Mouse (Mus musculus) thymus, adult 2 months (tissue): ENCODE measurements at regions not wholly inside any gene's neighbourhood (a gene's known extent, or its start where the extent isn't known, plus 50 kb on each side); places are given as distances from the start of the nearest gene placed in this dataset.

Experiments
- DNase-seq: peaks from one replicate; pipeline ENCODE4 v3.0.0; 2021
- H3K27ac ChIP-seq: fragments of 200-500 bp; 2 replicates; pipeline ENCODE4 v1.5.1; 2012; ENCODE audit warnings: low read length, control low read depth; ENCODE audit not compliant: control insufficient read depth, insufficient read depth
- H3K27me3 ChIP-seq: fragments of 200-500 bp; 2 replicates; pipeline ENCODE4 v1.6.1; 2012; ENCODE audit warnings: mild to moderate bottlenecking, low read length, moderate library complexity, mixed read lengths; ENCODE audit not compliant: control insufficient read depth, insufficient read depth
- H3K36me3 ChIP-seq: fragments of 200-500 bp; 2 replicates; pipeline ENCODE4 v1.6.1; 2012; ENCODE audit warnings: mild to moderate bottlenecking, low read length, moderate library complexity; ENCODE audit not compliant: control insufficient read depth, insufficient read depth
- H3K4me1 ChIP-seq: fragments of 200-500 bp; replicated peaks from 2 replicates; pipeline ENCODE4 v1.6.1; 2012; ENCODE audit warnings: low read length; ENCODE audit not compliant: control insufficient read depth, insufficient read depth
- H3K4me3 ChIP-seq: fragments of 200-500 bp; 2 replicates; pipeline ENCODE4 v1.5.1; 2012; ENCODE audit warnings: mild to moderate bottlenecking, low read length, control low read depth, moderate library complexity; ENCODE audit not compliant: control insufficient read depth, insufficient read depth
- CTCF ChIP-seq: fragments of 200-500 bp; IDR thresholded peaks from 2 replicates; pipeline ENCODE4 v1.5.1; 2012; ENCODE audit warnings: mild to moderate bottlenecking, control low read depth, low read length, moderate library complexity, borderline replicate concordance; ENCODE audit not compliant: control insufficient read depth, poor library complexity, insufficient read depth; ENCODE audit errors: extremely low read depth
- POLR2A ChIP-seq: fragments of 200-500 bp; IDR thresholded peaks from 2 replicates; pipeline ENCODE4 v1.6.1; 2012; ENCODE audit warnings: mild to moderate bottlenecking, low read length, control low read depth, moderate library complexity; ENCODE audit not compliant: control insufficient read depth, poor library complexity, insufficient read depth; ENCODE audit errors: extremely low read depth
- WGBS: fragments of 180-500 bp; shearing (Covaris S2); methylation state at CpG from one replicate; pipeline ENCODE4 v1.1.7; 2018; 5-methylcytosine and 5-hydroxymethylcytosine counted together

- Histone ChIP-seq H3K4me3 (no peak overlapping the region), H3K4me1 (peaks cover 27% of the 10 kb centered on the region), H3K27me3 (no peaks in the 10 kb centered on the region), H3K27ac (no peak overlapping the region), H3K36me3 (no peaks in the 10 kb centered on the region)
- no peak for DNase-seq
- 90% methylated on average over 7 of the region's 7 CpGs for WGBS
- TF ChIP-seq POLR2A (no peak), CTCF (no peak)
Measured at GRCm38 (mm10) chr1:157013669-157014048, 74.2 kb upstream of the Ralgps2 start.

- no peak for DNase-seq
- TF ChIP-seq POLR2A = no peak
- no peak for TF ChIP-seq CTCF
- H3K27ac ChIP-seq = no peak overlapping the region
Measured at GRCm38 (mm10) chr1:157012950-157013668, 73.7 kb upstream of the Ralgps2 start.

GRCm38 (mm10) chr1:157011226-157011625 is 71.8 kb upstream of the Ralgps2 start:
- Histone ChIP-seq H3K27me3 (no peaks in the 10 kb centered on the region), H3K4me1 (peaks cover 11% of the 10 kb centered on the region), H3K27ac (no peak overlapping the region), H3K4me3 (no peak overlapping the region), H3K36me3 (no peaks in the 10 kb centered on the region)
- no peak for TF ChIP-seq POLR2A
- TF ChIP-seq CTCF = no peak
- no peak for DNase-seq
- 94% methylated on average over 6 of the region's 6 CpGs for WGBS

More at GRCm38 (mm10) chr1:157012950-157013668, 73.7 kb upstream of the Ralgps2 start:
- Histone ChIP-seq H3K4me3 (no peak overlapping the region), H3K4me1 (peaks cover 26% of the 10 kb centered on the region), H3K27me3 (no peaks in the 10 kb centered on the region), H3K36me3 (no peaks in the 10 kb centered on the region)
- WGBS = 82% methylated on average over 7 of the region's 7 CpGs

GRCm38 (mm10) chr1:157009427-157009826 is 70.0 kb upstream of the Ralgps2 start:
- 91% methylated on average over 9 of the region's 9 CpGs for WGBS
- Histone ChIP-seq H3K4me1 (no peaks in the 10 kb centered on the region), H3K27ac (no peak overlapping the region), H3K4me3 (no peak overlapping the region), H3K36me3 (no peaks in the 10 kb centered on the region), H3K27me3 (no peaks in the 10 kb centered on the region)
- TF ChIP-seq CTCF = no peak
- no peak for TF ChIP-seq POLR2A
- no peak for DNase-seq

- Histone ChIP-seq H3K27ac (no peak overlapping the region), H3K27me3 (no peaks in the 10 kb centered on the region), H3K36me3 (no peaks in the 10 kb centered on the region), H3K4me3 (no peak overlapping the region), H3K4me1 (no peaks in the 10 kb centered on the region)
- WGBS = 78% methylated on average over 4 of the region's 4 CpGs
- no peak for DNase-seq
- no peak for TF ChIP-seq POLR2A
- no peak for TF ChIP-seq CTCF
Measured at GRCm38 (mm10) chr1:157007891-157008730, 68.7 kb upstream of the Ralgps2 start.

GRCm38 (mm10) chr1:157004312-157005074 is 65.1 kb upstream of the Ralgps2 start:
- H3K4me3 ChIP-seq = no peak overlapping the region
- H3K4me1 ChIP-seq = no peaks in the 10 kb centered on the region
- TF ChIP-seq CTCF (no peak), POLR2A (no peak)
- no peak for DNase-seq
- H3K36me3 ChIP-seq = no peaks in the 10 kb centered on the region
- H3K27ac ChIP-seq = no peak overlapping the region
- WGBS = 95% methylated on average over 16 of the region's 16 CpGs
- no peaks in the 10 kb centered on the region for H3K27me3 ChIP-seq
